In genomic region chr12:17493053-17493452, GRCm38 (mm10) we compare ENCODE assay signal across 14 mouse cellular contexts.
"Had no signal": no experiment of that assay in that cellular context is flagged by ENCODE, and none has a peak within 500 bp of the region (broad histone marks: within the 10 kb centered on the region; RNA-seq: fewer than 3 reads in every experiment).

No protein-coding gene starts in this region.

- H3K9me3 ChIP-seq: limb, embryonic 12.5 days; lung, embryonic 15.5 days; midbrain, embryonic 15.5 days; neural tube, embryonic 12.5 days had no signal

- ATAC-seq: hindbrain, postnatal 0 days; midbrain, embryonic 15.5 days had no signal

- H3K4me2 ChIP-seq: limb, embryonic 12.5 days; lung, embryonic 15.5 days; midbrain, embryonic 11.5 days; midbrain, embryonic 15.5 days; neural tube, embryonic 12.5 days had no signal

- DNase-seq: kidney, adult 8-10 months; layer of hippocampus, adult 9-11 months; layer of hippocampus, postnatal 36 days; lung, postnatal 14 days; thymus, adult 2 months had no signal

- H3K27me3 ChIP-seq: limb, embryonic 12.5 days; lung, embryonic 15.5 days; midbrain, embryonic 15.5 days; neural tube, embryonic 12.5 days had no signal

- H3K36me3 ChIP-seq: limb, embryonic 12.5 days; lung, embryonic 15.5 days; midbrain, embryonic 15.5 days; neural tube, embryonic 12.5 days had no signal

- H3K9ac ChIP-seq: limb, embryonic 12.5 days; lung, embryonic 15.5 days; midbrain, embryonic 15.5 days; neural tube, embryonic 12.5 days had no signal

- H3K27ac ChIP-seq: hindbrain, postnatal 0 days; limb, embryonic 12.5 days; lung, embryonic 15.5 days; macrophage; midbrain, embryonic 15.5 days; neural tube, embryonic 12.5 days; stomach, postnatal 0 days had no signal

- H3K4me3 ChIP-seq: limb, embryonic 12.5 days; lung, embryonic 15.5 days; megakaryocyte, embryonic 14.5 days; midbrain, embryonic 15.5 days; neural tube, embryonic 12.5 days had no signal
